Mouse (Mus musculus): ENCODE measurements at regions not wholly inside any gene's neighbourhood (a gene's known extent, or its start where the extent isn't known, plus 50 kb on each side); places are given as distances from the start of the nearest gene placed in this dataset.

DNA sequence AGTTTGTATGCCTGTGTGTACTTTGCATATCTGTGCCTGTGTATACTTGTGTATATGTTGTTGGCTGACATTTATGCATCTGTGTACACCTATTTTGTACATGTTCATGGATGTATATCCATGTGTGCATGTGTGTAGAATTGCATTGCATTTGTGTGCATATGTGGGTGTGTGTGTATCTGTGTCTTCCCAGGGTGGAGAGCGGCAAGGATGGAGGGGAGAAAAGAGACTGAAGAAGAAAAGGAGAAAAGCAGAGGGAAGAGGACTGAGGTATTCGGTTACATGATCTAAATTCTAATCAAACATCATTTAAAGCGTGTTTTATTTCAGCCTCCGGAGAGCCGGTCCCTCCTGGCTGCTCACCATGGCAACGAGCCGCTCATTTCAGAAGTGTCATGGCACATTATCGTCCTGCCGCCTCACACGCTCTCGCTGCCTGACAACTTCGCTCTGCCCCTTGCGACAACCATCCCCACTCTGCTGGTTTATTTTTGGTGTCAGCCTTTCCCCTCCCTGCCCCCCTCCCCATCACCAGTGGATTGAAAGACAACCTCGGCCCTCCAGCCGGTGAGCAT is 58.6 kb downstream of the Mrm1 start:
- no peak for DNase-seq

DNA sequence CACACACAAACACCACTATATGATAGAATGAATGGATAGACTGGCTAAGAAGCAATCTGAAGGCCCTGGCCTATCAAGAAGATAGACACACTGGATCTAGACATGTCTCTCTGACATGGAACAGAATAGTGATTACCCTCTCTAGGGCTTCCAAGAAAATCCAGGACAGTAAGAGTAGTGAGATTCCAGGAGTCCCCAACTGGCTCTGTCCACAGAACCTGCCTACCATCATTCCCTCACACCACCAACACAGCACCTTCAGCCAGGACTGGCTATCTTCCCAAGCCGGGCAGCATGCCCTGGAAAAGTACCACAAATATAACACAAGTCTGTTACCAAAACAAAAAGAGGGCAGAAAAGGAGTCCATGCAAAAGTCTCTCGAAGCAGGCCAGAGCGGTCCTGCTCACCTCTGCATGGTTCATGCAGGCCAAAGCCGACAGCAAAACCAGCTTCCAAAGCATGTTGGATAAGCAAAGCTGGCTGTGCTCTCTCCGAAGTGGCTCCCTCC is 59.8 kb downstream of the Mrm1 start:
- DNase-seq: peak; percentile 26 to 48

DNA sequence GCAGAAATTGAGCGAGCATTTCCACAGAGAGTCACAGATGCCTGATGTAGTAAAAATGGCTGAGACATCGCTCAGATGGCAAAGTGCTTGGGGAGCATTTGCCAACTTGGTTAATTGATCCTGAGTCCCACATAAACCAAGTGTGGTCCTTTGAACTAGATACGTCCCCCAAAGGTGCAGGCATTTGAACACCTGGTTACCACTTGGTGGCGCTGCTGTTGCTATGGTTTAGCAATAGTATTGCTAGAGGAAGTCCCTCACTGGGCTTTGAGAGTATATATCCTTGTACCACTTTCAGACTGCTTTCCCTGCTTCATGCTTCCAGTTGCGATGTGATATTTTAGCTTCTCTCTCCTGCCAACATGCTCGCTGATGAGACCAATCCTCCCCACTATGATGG is 67.3 kb downstream of the Mrm1 start:
- DNase-seq: peak in 1 of 2 experiments; percentile 19

DNA sequence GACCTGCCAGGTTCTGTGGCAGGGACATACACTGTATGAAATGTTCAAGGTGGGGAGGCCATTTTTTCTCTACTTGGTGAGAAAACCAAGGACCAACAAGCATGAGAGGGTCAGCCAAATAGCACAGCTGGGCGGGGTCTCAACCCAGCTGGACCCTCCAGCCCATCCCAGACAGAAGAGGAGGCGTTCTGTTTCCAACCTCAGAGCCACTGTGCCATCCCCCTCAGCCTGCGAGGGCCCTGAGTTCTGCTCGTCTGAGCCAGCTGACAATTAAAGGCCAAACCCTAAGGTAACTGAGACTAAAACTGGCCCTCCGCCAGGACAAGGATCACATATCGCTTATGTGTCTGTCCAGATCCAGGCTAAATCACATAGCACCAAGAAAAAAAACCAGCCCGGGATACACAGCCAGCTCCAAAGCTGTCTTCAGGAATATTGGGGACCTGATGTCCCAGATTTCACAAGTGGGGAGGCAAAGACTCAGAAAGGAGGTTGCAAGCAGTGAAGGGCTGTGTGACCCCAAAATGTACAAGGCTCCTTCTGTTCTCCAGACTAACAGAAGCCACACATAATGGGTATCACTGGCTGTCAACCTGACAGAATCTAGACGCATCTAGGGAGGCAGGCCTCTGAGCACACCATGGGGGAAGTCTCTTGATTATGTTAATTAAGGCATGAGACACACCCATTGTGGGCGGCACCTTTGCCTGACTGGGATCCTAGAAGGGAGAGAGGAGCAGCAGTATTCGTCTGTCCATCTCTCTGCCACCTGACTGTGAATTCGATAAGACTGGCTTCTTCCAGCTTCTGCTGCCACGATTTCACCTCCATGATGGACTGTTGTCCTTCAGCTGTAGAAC is 69.6 kb downstream of the Mrm1 start:
- DNase-seq: peak in 1 of 2 experiments; percentile 6

DNA sequence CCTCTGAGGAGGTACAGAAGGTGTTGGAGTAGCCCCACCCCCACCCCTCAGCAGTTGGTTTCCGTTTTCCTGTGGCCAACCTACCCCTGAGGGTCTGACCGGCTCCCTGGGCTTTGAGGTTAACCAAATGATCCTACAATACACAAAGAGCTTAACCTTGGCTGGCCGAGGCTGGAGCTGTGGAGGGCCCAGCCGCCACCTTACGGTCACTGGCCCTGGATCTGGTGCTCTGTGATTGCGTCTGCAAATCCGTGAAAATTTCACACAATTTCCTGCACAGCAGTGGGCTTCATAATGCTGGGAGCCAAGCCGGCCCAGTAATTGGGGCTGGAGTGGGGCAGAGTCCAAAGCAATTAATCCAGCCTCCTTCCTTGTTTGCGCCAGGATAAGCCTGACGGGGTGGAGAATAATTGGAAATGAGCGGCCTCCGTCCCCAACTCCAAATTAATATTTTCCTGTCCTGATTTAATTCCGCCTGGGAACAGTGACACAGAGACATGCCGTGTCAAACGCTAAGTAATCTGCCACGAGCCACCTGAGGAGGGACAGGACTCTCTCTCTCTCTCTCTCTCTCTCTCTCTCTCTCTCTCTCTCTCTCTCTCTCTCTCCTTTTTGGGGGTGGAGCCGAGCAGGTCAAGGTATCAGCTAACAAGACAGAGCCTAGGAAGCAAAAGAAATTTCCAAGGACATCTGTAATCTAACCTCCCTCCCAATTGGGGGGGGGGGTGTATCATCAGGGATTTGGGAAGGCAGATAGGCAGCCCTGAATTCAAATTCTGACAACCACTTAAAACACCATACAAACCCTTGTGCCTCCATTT is 80.3 kb downstream of the Mrm1 start:
- DNase-seq: peak; percentile 15 to 33

DNA sequence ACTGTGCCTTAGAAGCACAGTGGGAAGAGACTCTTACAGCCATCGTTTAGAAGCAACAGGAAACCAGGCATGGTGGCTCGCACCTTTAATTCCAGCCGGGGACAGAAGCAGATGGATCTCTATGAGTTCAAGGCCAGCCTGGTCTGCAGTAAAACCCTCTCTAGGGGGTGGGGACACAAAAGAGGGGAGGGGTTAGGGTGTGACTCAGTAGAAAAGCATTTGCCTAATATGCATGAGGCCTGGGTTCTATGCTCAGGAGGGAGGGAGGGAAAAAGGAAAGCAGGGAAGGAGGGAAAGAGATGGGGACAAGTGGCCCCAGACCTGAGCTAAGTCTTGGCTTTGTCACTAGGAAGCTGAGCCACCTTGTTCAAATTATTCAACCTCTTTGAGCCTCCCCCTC is 81.2 kb downstream of the Mrm1 start:
- no peak for DNase-seq

DNA sequence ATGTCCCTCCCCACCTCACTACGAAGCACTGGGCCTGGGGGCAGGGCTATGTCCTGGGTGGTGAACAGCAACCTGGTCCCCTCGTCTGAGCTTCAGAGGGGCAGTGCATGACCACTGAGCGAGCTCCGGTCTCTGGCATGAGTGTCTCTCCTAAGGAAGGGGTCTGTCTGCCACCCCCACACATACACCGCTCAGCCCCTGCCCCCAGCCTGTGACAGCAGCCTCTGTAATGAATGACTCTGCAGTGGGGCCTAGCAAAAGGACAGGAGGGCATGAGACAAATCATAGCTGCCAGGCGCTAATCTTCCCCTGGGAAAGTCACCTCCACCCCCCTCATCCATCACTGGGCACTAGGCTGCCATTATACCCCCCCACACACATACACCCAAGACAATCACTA is 87.4 kb downstream of the Mrm1 start:
- no peak for DNase-seq

DNA sequence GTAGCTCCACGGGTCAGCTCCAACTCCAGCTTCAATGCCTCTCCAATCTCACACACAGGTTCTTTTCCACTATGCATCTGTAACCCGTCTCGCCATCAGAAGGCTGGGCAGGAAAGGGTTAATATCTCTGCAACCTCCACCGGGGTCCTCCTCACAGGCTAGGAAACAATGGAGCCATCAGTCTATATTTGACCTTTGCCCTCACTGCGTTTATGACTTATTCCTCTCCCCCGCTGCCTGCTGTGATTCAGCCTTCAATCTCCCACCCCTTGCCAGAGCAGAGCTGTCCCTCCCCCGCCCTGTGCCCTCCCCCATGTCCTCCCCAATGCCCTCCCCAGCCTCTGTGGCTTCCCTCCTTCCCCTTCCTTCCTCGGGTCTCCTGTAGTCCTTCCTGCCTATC is 89.1 kb downstream of the Mrm1 start:
- no peak for DNase-seq

DNA sequence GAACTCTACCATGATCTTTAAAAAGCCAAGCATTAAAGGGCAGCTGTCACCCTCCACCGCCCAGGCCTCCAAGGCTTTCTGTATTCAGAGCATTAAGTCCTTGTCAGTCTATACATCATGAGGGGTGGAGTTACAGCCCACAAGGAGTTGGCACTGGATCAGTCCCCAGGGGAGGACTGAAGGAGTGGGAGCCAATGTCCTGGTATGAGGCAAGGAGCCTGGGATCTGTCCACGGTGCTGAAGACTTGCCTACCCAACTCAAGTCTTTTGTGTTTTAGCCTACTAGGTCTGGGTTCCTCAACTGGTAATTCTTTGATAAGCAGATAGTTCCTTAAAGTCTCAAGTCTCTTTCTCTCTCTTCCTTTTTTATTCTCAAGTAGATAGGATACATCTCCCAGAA is 90.1 kb downstream of the Mrm1 start:
- peak; percentile 49 to 76 for DNase-seq

DNA sequence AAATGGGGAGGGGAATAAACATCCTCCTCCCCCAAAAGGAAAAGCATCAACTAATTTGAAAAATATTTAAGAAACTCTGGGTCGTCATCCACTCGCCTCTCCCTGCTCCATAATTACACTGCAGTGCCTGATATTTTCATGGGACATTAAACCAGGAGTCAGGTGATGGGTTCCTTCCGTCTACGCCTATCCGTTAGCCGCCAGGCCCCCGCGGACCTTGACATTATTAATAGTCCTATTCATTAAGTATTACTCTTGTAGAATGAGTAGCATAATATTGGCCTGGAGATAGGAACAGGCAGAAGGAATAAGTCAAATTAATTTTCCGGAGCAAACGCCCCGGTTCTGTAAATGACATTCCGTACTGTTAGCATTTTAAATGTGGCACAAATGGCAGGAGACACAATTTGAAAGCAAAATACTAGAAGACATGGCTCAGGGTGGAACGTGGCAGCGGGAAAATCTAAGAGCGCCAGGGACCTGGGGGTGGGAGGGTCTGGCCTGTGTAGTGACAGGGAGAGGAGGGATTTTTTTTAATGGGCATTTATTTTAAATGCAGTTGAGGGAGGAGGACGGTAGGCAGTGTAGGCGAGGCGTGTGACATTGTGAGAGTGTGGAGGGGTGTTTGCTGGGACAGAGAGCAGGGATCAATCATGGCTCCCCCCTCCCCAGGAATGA is 93.2 kb downstream of the Mrm1 start:
- no peak for DNase-seq

DNA sequence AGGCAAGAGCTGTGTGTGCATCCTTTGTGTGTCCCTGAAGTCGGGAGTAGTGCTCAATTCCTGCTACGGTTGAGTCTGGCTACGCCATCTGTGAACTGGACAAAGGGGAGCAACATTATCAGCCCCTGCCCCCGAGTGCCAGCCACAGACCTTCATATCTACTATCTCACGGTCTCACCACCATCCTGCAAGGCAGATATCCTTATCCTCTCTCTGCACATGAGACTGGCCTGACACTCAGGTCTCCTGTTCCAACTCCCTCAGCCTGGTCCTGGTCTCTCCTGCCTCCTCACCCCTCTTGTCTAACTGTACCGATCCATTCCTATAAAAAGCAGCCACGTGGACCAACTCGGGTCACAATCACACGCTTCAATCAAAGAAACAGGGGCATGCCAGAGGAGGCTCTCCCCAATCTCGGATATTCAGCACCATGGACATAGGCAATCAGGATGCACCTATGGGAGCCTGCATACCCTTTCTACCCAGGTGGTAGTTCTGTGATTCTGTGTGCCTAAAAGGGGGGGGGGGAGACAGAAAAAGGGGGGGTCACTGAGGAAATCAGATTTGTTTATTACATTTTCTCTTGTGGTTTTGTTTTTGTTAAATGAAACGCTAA is 94.0 kb downstream of the Mrm1 start:
- DNase-seq: no peak

DNA sequence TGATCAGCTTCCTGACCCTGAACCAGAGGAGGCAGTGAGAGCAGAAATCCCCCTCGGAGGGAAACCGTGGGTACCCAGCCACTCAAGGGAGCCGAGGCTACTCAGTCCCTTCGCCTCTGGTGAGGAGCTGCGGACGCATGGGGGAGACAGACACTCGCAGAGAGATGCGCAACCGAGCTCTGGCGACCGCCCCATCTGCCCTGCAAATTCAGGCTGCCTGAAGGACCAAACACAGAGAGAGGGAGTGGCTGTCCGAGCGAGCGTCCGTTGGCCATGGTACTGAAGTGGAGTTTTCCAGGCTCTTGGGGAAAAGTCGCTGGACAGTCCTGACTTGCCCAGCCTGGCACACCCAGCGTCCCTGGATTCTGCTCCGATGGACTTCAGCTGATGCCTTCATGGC is 95.2 kb downstream of the Mrm1 start:
- DNase-seq: peak; percentile 5 to 36

DNA sequence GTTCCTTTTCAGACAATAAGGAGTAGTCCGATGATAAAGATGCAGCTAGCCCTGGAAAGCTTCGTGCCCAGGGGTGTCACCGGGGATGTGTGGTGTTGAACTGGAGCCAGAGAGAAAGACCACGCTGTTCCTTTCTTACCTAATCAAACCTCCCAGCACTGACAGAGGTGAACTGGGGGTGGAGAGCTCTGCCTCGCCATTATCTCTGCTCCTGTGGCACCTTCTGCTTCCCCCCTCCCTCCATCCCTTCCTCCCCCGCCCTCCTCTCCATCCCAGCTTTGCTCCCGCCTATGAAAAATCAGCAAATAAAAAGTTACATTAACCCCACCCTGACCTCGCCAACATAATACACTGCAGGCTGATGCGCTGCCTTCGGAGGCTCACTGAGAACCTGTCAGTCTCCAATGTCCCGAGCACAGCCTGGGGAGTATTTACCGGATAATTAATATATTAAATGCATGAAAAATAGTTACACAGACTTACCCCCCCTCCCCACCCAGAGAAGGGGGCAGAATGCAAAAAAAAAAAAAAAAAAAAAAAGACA is 96.6 kb downstream of the Mrm1 start:
- DNase-seq: no peak

DNA sequence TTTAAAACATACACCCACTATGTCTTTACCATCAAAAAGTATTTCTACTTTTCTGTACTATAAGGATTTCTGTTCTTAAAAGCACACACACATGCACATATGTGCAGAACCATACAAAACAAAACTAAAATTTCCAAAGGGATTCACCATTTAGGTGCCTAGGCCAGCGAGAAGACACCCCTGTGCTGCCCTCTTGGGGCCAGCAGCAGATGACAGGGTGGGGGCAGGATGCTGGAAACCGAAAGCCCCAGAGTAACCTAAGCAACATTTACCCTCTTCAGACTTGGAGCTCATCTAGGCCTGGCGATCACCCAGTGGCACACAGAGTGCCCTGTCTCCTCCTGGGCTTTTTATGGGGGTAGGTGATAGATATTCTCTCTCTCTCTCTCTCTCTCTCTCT is 97.3 kb downstream of the Mrm1 start:
- DNase-seq: peak; percentile 9 to 20

DNA sequence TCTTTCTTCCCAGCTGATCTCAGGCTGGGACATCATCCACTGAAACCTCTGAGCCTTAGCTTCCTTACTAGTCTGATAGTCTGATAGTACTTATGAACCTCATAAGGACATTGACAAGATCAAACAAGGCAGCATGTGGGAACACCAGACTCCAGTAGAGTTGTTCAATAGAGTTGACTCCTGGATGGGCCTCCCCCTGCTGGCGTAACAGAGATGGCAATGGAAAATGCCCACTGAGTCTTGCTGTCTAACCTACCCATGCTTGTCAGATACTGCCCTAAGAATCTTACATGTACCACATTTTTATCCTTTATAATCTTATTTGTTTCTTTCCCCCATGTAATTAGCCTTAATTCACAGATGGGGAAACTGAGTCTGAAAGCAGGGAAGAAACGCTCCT is 98.2 kb downstream of the Mrm1 start:
- DNase-seq: no peak

DNA sequence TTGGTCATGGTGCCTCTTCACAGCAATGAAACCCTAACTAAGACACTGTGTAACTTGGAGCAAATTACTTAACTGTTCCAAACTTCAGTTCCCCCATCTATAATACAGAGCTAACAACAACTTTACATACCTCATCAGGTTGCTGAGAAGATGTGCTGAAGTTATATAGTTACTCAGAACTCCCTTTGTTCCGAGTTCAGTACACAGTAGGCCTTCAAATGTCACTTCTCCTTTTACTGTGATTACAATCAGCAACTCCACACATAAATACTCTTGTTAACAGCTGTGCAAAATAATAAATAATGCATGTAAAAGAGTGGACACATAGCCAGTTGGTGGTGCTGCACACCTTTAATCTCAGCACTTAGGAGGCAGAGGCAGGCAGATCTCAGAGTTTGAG is 99.5 kb downstream of the Mrm1 start:
- no peak for DNase-seq

DNA sequence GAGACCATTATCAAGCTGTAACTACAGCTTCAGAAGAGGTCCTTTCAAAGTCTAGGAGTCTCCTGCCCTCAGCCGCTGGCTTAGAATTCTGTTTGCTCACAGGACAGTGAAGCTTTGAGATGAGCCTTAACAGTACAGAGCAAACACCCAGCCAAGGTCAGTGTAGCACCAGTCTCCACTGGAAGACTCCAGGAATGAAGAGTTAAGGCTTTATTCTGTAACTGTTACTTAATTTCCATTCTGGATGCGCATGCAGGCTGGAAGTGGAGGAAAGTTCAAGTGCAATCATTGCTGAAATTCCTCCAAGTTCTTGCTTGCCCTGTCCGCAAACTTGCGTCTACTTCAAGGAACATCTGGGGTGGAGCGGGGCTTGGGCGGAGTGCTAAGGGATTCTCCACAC is 106.6 kb downstream of the Mrm1 start:
- no peak for DNase-seq

DNA sequence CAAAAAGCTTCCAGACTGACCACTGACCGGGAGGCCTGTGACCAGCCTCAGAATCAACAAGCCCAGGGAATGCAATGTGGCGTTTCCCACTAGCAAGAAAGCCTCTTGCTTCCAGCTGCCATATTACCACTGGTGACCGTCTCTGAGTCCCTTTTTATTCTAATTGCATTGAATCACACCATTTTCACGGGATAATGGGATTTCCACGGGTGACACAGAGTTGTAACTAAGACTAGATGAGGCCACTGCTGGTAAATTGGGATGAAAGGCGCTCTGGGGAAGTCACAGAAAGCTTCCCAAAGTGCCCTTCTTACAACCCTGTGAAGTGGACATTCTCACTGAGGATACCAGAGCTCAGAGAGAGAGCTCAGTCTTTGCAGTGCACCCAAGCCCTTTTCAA is 107.4 kb downstream of the Mrm1 start:
- no peak for DNase-seq

DNA sequence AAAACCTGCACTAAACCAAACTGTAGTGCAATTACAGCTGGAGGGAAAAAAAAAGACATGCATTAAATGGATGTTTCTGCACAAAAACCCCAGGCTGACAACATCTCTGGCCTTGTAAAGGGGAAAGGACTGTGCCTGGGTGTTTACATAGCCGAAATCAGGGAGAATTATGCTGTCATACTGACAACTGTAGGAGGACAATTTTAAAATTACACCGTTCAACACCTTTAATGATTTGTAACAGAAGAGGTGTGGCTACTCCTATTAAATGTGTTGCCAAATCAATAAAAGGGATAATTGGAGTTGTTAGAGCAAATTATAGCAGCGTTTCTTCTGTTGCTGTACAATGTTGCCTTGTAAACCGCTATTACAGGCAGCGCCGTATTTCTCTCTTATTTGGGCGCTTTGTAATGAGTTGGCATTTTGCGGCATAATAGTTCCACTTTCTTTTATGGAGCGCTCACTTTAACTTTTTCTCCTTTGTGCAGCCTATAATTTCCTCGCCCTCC is 111.0 kb downstream of the Mrm1 start:
- DNase-seq: no peak

DNA sequence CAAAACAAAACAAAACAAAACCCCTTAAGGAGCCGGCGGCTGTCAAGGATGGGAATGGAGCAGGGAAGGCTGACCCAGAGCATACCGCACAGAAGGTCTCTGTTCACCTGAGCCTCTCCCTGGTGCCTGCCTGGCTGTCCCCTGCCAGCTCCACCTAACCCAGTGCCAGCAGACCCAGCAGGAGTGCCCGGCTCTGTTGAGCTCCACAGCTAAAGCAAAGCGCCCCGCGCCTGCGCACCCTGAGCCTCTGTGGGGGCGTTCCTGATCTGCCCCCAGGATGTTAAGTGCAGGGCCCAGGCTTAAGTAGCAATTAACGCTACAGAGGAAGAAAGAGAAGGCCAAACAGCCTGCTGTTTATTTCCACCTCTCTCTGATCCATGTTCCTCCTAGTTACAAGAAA is 111.5 kb downstream of the Mrm1 start:
- DNase-seq: no peak

DNA sequence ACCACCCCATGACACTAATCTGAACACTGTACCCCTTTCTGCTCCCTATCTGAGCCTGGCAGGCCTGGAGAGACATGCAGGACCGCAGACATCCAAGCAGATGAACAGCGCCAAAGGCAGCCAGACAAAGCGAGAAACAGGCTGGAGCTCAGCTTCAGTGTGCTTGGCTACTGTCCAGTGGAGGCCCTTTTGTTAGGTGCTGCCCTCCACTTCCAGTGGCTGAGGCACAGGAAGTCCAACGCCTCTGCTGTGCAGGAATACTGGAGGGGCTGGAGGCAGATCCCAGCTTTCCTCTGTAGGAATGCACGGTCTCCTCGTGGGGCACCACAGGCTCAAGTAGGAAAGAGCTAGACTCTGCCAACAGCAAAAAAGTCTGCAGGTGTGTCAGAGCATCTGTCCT is 112.6 kb downstream of the Mrm1 start:
- no peak for DNase-seq

Measured in kidney, postnatal 36 days (tissue).